ENCODE assay signal across 27 mouse cellular contexts in the genomic region with DNA sequence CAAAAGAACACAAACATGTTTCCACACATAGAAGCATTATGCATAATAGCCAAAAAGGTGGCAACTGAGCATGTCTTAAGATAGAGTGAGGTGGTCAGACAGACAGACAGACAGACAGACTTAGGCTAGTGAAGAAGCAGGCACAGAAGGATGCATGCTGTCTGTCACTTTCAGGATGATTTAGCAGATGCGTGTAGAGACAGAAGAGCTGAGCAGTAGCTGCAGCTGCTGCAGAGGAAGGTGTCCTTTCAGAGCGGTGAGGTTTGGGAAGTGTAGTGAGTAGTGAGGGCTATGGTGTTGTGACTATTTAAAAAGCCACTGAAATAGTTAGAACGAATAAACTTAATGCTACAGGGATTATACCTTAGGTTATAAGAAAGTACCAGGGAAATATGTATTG. TPM values are rescaled to one million over a fixed set of nuclear protein-coding genes. Genes with fewer than 3 reads are reported as not detected.
A peak's percentile ranks its signal among the peaks of the same experiment; 100 is the strongest.
DNase-seq lines count a peak whose midpoint lies in the region; ATAC-seq lines count a peak whose summit lies in the region.
"Had no signal": no experiment of that assay in that cellular context is flagged by ENCODE, and none has a peak within 500 bp of the region (broad histone marks: within the 10 kb centered on the region; RNA-seq: fewer than 3 reads in every experiment).

No protein-coding gene starts in this region.

- H3K4me1 ChIP-seq in heart, embryonic 13.5 days, result peaks cover 85% of the 10 kb centered on the region
- H3K4me1 ChIP-seq in heart, embryonic 16.5 days (ENCODE audit: control insufficient read depth, insufficient read depth, low read length), result peaks cover 52% of the 10 kb centered on the region
- H3K4me1 ChIP-seq: forebrain, embryonic 15.5 days; hindbrain, embryonic 13.5 days had no signal

- DNase-seq in heart, adult 11 months, result peak; percentile 54
- no peak for DNase-seq in heart, postnatal 25 days (ENCODE audit: low spot score)
- no peak for DNase-seq in heart, adult 9 months (ENCODE audit: low spot score in 2 of 2)
- DNase-seq in heart, postnatal 10 days, result no peak
- peak; percentile 64 for DNase-seq in A20 (ENCODE audit: low read depth, low spot score)
- DNase-seq: adrenal gland, adult 2 months; adrenal gland, postnatal 14 days; cerebellum, adult 11 months; cerebellum, adult 9-11 months; cerebellum, postnatal 25 days; gastrocnemius, postnatal 10 days; heart, adult 2 months; kidney, adult 11 months; kidney, adult 8-10 months had no signal

- H3K9ac ChIP-seq in heart, embryonic 13.5 days, result peak overlapping the region; percentile 64; the same call in 1 of the 2 replicates
- H3K9ac ChIP-seq in heart, embryonic 16.5 days (ENCODE audit: low read length), result peak overlapping the region; percentile 36; the same call in 1 of the 2 replicates
- H3K9ac ChIP-seq: embryonic facial prominence, embryonic 13.5 days; forebrain, embryonic 12.5 days; forebrain, embryonic 15.5 days; hindbrain, embryonic 13.5 days; intestine, embryonic 15.5 days; kidney, embryonic 15.5 days had no signal

- intact Hi-C loops in heart, postnatal 25 days (cut with DNase I), result no loop called here
- intact Hi-C loops in heart, postnatal 10 days (cut with DNase I), result no loop called here

- peak overlapping the region; percentile 55 for H3K4me2 ChIP-seq in heart, embryonic 13.5 days
- H3K4me2 ChIP-seq in heart, embryonic 16.5 days (ENCODE audit: low read depth, low read length), result peak overlapping the region; percentile 42; the same call in 1 of the 2 replicates
- H3K4me2 ChIP-seq: embryonic facial prominence, embryonic 13.5 days; forebrain, embryonic 12.5 days; forebrain, embryonic 15.5 days; hindbrain, embryonic 13.5 days; intestine, embryonic 15.5 days; kidney, embryonic 15.5 days had no signal

- no peak for ATAC-seq in heart, embryonic 13.5 days (ENCODE audit: extremely low read depth, insufficient number of reproducible peaks, low FRiP score, low TSS enrichment)
- no peak for ATAC-seq in heart, embryonic 16.5 days (replicated peaks; ENCODE audit: extremely low read depth, insufficient read depth, low FRiP score)
- ATAC-seq: CD4-positive, CD25-positive, alpha-beta regulatory T cell, adult 4 months; forebrain, embryonic 15.5 days; hindbrain, embryonic 16.5 days; intestine, embryonic 15.5 days had no signal

- 43% methylated on average over 3 of the region's 3 CpGs for WGBS in heart, embryonic 13.5 days
- 47% methylated on average over 3 of the region's 3 CpGs for WGBS in heart, embryonic 16.5 days

- peak overlapping the region; percentile 80 for H3K27ac ChIP-seq in heart, embryonic 13.5 days (replicated peaks)
- H3K27ac ChIP-seq in heart, embryonic 16.5 days (ENCODE audit: low read length), result peak overlapping the region; percentile 84
- H3K27ac ChIP-seq: embryonic facial prominence, embryonic 10.5 days; embryonic facial prominence, embryonic 13.5 days; forebrain, embryonic 12.5 days; forebrain, embryonic 15.5 days; heart, adult 2 months; hindbrain, embryonic 10.5 days; hindbrain, embryonic 13.5 days; intestine, embryonic 15.5 days; kidney, embryonic 15.5 days had no signal

- no peaks in the 10 kb centered on the region for H3K9me3 ChIP-seq in heart, embryonic 13.5 days
- 0 out of 2 replicates have a peak, but pooled peaks cover 2% of the 10 kb centered on the region for H3K9me3 ChIP-seq in heart, embryonic 16.5 days (replicated peaks; ENCODE audit: control insufficient read depth, low read length)
- H3K9me3 ChIP-seq: embryonic facial prominence, embryonic 10.5 days; embryonic facial prominence, embryonic 13.5 days; forebrain, embryonic 12.5 days; forebrain, embryonic 15.5 days; hindbrain, embryonic 10.5 days; hindbrain, embryonic 13.5 days; intestine, embryonic 15.5 days; kidney, embryonic 15.5 days had no signal

- no peaks in the 10 kb centered on the region for H3K27me3 ChIP-seq in heart, embryonic 13.5 days (replicated peaks)
- no peaks in the 10 kb centered on the region for H3K27me3 ChIP-seq in heart, embryonic 16.5 days (ENCODE audit: control insufficient read depth, insufficient read depth, low read length)
- H3K27me3 ChIP-seq: embryonic facial prominence, embryonic 13.5 days; forebrain, embryonic 12.5 days; forebrain, embryonic 15.5 days; hindbrain, embryonic 13.5 days; intestine, embryonic 15.5 days; kidney, embryonic 15.5 days had no signal

- H3K36me3 ChIP-seq in heart, embryonic 13.5 days, result no peaks in the 10 kb centered on the region
- H3K36me3 ChIP-seq in heart, embryonic 16.5 days (ENCODE audit: control insufficient read depth, insufficient read depth), result no peaks in the 10 kb centered on the region
- H3K36me3 ChIP-seq: embryonic facial prominence, embryonic 10.5 days; embryonic facial prominence, embryonic 13.5 days; forebrain, embryonic 12.5 days; forebrain, embryonic 15.5 days; hindbrain, embryonic 10.5 days; hindbrain, embryonic 13.5 days; intestine, embryonic 15.5 days; kidney, embryonic 15.5 days had no signal

- H3K4me3 ChIP-seq in heart, embryonic 13.5 days, result no peak overlapping the region
- no peak overlapping the region for H3K4me3 ChIP-seq in heart, embryonic 16.5 days (ENCODE audit: low read length)
- H3K4me3 ChIP-seq: embryonic facial prominence, embryonic 10.5 days; embryonic facial prominence, embryonic 13.5 days; erythroblast, embryonic 14.5 days; forebrain, embryonic 12.5 days; forebrain, embryonic 15.5 days; heart, adult 2 months; hindbrain, embryonic 10.5 days; hindbrain, embryonic 13.5 days; intestine, embryonic 15.5 days; kidney, embryonic 15.5 days had no signal

RNA-seq across cellular contexts. Expression of a gene that starts 13.9 kb away (rescaled TPM):
- total RNA-seq in heart, postnatal 25 days (2021), result 10 to 100 TPM; 50.2 to 53.3 TPM
- polyA plus RNA-seq in heart, embryonic 13.5 days (2015; fragmentation: Nextera tagmentation; extraction: Ambion mirVana), result 120 and 121 TPM in 2 replicates
- polyA plus RNA-seq in heart, embryonic 16.5 days (2015; fragmentation: Nextera tagmentation; extraction: Ambion mirVana), result 107 and 109 TPM in 2 replicates
- total RNA-seq in heart, postnatal 10 days (2021), result 10 to 100 TPM; 79.2 to 83.7 TPM

Comparison
In these comparisons a context has a peak if more than half of its experiments do, and no peak if none do; other contexts are left out.
1. DNase-seq: peak in heart, adult 11 months (single experiment) and A20 (single experiment); none in heart, postnatal 25 days (single experiment), heart, adult 9 months (0 of 2) and heart, postnatal 10 days (0 of 2).